Mouse (Mus musculus) cerebellum, postnatal 25 days (tissue): ENCODE results near the gene Tead2.
"Not testable (repeated sequence)": the region's sequence is repeated elsewhere in the genome, so short reads cannot be mapped to it uniquely, and the experiment has no call there.

ENCODE experiments used
- DNase-seq, 2 experiments: peaks; one replicate each; pipeline ENCODE4 v3.0.0; 2021; ENCODE audit warnings: mixed read lengths in 2 of 2

Tead2 gene

DNA sequence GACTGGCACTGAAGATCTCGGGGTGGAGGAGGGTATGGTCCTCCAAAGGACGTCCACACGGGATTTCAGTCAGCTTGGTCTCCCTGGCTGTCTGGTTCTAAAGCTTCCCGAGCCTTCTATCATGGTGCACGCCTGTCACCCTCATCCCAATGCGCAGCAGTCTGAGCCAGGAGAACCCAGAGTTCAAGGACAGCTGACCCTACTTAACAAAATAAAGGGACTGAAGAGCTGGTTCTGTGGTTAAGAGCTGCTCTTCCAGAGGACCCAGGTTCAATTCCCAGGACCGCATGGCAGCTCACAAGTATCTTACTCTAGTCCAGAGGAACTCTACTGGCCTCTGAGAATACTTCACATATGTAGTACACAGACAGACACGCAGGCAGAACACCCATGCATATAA lies 13.5 kb downstream of the Tead2 start:
- no peak for DNase-seq

DNA sequence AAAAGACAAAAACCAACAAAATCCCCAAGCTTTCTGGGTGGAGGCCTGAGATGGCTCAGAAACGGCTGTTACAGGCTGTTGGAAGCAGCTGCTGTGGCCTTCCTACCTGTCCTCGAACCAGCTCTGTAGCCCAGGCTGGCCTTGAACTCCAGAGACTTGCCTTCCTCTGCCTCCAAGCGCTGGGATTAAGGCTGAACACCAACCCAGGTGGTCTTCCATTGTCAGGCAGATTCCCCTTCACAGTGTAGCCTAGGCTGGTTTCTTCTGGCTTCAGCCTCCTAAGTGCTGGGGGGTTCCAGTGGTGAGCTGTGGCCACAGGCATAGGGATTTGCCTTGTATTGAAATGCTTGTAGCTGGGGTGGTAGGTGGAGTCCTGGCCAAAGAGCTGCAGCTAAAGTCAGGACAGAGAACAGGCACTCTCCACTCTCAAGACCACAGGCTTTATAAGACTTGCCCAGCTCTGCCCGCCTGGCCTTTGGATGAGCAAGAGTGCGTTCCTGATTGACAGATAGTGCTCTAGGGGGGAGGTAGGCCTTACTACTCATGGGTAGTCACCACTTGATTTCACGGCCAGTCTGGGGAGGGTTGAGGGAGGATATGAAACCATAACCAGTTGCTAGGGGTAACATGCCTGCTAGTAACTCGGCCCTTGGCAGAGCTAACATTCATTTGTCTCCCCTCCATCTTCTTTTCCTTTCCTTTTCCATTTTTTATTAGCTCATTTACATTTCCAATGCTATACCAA lies 14.1 kb downstream of the Tead2 start:
- DNase-seq = no peak

DNA sequence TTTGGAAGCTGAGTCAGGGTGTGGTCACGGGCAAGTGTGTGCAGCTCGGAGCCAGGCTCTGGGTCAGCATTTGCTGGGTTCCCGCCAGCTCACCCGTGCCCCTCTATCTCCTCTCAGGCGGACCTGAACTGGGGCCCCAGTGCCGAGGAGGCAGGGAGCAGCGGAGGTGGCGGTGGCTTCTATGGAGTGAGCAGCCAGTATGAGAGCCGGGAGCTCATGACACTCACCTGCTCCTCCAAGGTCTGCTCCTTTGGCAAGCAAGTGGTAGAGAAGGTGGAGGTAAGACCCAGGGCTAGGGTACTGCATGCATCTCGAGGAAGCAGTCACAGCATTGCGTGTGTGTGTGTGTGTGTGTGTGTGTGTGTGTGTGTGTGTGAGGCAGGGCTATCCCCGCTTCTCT lies 15.6 kb downstream of the Tead2 start:
- DNase-seq = no peak

DNA sequence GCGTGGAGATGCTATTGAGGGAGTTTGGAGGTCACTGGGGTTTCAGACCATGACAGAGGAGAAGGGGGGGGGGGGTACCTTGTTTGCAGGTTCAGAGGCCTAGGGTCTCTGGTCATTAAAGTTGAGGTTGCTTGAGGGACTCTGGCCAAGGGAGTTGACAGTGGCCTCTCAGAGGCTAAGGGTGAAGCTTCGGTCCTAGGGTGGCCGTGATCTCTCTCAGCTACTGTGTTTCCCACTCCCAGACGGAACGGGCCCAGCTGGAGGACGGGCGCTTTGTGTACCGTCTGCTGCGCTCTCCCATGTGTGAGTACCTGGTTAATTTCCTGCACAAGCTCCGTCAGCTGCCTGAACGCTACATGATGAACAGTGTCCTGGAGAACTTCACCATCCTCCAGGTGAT lies 16.4 kb downstream of the Tead2 start:
- no peak for DNase-seq

DNA sequence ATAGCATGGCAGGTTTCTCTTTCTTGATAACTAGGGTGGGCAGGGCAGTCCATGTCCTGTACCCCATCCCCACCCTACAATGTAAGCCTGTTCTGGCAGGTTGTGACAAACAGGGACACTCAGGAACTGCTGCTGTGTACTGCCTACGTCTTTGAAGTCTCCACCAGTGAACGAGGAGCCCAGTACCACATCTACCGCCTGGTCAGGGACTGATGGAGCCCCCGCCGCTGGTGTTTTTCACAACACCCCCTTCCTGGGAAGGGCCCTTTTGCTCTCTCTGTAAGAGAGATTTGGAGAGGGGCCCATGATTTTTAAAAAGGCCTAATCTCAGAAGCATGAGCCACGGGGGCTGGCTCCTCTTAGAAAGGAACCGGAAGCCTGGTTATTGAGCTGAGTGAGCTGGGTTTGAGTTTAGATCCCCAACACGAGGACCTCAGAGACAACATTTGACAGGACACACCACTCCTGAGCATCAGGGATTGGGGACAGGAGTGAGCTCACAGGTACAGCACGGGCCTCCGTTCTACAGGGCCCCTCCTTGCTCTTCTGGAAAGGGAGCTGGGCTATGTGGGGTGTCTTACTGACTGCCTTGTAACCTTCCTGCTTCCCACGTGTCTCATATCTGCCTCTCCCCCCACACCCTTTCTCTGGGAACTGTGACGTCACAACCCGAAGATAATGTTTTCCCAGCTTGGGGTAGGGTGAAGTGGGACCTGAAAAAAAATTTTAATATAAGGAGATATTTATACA lies 17.3 kb downstream of the Tead2 start:
- DNase-seq = no peak

DNA sequence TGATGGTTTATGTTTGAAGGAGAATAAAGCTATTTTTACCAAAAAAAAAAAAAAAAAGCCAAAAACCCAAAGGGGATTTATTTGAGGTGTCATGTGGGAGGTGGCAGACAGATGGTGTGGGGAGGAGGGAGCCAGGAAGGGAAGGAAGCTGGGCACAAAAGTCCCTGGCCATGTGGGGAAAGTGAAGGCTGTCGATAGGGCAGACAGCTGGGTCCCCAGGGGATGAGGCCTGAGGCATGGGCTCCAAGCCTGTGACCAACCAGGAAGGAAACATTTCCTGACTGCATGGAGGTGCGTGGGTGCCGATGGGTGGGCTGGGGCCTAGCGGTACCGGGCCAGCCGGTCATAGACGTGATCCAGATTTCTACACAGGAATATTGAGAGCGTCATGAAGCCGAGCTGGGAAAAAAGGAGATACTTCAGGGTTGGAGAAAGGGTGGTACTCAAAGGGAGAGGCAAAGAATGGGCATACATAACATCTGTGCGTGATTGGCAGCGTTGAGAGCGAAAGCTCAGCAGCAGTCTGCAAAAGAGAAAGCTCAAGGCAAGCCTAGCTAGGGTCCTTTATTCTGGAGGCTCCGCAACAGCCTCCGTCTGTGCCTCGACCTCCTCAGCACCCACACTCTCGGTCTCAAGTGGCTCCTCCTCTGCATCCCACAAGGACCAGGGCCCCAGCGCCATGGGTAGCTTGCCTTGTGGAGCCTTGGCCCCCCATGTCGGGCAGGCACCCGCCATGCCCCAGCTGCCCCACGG lies 18.2 kb downstream of the Tead2 start:
- DNase-seq = peak; percentile 30 to 32

DNA sequence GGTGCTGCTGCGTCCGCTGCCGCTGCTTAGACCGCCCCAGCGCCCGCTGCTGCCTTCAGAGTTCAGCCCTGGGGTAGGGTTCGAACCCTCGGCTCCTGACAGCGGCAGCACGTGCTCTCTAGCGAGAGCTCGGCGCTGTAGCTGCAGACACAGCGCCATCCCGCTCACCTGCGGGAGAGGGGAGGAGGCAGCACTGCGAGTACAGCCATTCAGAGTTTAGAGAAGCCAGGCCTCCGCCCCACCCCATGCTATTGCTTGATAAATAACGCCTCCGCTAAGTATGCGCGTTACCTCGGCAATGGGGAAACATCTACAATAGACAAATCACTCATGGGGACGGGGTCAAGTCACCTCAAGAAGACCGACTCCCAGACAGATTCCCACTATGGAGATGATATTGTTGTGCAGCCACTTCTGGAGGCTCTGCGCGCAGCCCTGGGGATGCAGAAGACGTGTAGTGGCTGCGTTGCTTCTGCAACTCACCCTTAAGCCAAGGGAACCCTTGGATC lies 18.8 kb downstream of the Tead2 start:
- DNase-seq = no peak

DNA sequence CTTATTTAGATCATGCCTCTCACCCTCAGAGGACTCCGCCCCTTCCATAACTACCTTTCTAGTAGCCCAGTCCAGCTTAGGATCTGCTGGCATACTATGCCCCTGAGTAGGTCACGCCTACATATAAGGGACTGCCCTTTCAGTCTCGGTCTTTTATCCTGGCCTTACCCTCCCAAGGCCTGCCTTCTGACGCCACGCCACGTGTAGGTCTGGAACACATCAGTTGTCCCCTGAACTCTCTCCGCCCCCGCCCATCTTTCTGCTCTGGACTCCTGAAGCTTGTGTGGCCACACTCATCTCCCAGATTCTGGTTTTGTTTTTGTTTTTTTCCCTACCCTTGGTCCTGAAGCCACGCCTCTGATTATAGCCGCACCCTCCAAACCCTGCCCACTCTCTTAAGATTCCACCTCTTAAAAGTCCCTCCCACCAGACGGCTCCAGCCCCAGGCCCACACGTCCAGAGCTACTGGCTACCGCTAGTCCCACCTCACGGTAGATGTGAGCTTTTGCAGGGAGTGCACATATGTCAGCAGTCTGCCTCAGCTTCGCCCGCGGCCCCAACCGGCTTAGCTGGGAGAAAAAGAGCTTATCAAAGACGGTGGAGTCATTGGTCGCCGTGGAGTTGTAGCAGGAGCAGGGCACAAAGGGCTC lies 19.5 kb downstream of the Tead2 start:
- DNase-seq = no peak

DNA sequence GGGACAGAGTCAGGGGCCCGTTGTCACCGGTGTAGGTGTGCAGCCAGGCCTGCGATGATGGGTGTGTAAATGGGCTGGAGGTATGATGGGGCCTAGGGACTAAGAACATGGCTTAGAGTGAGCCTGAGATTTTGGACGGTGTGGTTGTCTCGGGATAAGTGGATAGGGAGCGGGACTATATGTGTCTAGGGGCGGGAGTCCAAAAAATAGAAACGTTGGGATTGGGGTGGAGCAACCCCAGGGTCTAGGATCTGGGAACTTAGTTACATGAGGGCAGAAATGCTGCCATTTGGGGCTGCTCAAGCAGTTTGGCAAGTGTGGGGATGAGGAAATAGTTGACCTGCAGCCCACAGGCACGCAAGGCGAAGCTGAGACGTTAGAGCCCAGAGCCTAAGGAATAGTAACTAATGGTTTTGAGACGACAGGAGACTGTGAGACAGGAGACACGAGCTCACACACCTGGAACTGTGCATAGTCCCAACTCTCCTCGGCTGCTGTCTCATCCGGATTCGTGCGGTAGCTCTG lies 20.2 kb downstream of the Tead2 start:
- DNase-seq = no peak

DNA sequence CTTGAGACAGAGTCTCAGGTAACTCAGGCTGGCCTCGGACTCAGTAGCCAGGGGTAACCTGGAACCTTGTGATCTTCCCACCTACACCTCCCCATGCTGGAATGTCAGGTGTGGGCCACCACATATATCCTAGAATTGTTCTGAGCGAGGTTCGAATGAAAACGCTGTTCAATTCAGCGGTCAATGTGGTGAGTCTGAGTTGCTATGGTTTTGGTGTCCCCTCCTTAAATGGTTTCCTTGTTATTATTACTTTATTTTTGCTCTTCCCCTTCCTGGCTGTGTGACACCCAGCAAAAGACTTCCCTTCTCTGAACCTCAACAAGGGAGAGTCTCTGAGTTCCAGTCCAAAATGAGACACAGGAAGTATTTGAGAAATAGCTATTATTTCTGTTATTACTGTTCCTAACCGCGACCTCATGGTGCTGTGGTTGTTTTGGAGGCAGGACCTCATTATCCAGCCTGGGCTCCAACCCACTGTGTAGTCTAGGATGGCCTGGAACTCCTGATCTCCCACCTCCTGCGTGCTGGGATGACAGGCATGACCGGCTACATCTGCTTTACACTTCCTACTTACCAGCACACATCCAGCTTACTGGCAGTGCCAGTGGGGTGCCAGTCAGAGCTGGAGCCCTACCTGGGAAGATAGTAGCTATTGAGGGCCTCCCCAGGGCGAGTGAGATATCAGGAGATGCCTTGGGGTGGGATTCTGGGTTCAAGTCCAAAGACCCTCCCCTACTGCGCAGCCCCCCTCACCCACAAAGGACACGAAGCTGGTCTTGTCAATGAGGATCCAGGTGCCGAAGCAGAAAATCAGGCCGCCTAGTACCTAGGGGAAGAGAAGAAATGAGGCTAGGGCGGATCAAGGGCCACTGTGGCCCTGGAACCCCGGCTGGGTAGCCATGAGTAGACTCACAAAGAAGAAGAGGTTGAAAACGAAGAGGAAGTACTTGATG lies 22.5 kb downstream of the Tead2 start:
- DNase-seq = no peak

DNA sequence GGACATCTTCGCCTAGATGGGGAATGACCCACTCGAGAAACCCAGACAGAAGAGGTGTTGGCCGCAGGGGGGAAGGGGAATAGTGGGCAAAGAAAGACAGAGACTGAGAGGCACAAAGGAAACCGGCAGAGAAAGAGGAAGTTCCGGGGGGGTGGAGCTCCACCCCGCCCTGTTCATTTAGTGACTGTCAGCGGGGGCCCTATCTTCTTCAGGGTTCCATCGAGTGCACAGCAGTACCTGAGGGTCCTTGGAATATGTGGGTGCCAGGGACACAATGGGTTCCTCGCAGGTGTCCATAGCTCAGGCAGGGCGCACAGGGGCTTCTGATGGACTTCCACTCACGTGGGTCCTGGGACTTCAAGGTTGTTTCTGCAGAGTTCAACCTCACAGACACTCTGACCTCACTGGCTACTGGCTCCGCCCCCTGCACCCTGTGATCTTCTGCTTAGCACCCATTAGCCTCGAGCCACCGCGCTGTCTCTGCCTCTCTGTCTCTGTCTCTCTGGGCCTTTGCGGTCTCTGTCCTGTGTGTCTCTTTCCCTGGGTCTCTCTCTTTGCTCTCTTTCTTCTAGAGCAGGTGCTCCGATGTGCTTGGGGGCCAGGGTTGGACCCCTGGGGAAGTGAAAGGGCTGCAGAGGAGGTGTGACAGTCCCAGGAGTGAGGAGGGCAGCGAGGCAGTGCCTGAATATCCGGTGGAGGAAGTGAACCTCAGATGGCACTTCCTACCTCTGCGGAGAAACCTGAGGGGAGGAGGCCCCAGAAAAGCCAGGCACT lies 23.4 kb downstream of the Tead2 start, which contains the start of gene Cd37:
TSS of gene Cd37 (minus strand) at position 393 of the 774 bp plus-strand sequence.
- DNase-seq = no peak

DNA sequence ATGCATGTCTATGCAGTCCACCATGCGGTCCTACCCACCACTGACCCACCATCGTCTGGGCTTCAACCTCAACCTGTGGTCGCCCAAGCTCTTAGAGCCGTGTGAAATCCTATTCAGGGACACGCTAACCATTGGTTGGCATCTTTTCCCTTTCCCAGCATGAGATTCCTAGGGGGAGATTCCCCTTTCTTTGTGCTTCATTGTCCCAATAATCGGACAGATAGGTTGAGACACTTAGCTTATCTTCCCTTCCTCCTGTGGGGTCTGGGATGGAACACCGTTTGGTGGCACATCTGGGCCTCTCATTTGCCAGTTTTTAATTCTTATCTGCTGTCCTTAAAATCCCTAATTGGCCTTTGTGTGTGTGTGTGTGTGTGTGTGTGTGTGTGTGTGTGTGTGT lies 24.6 kb downstream of the Tead2 start:
- no peak for DNase-seq

DNA sequence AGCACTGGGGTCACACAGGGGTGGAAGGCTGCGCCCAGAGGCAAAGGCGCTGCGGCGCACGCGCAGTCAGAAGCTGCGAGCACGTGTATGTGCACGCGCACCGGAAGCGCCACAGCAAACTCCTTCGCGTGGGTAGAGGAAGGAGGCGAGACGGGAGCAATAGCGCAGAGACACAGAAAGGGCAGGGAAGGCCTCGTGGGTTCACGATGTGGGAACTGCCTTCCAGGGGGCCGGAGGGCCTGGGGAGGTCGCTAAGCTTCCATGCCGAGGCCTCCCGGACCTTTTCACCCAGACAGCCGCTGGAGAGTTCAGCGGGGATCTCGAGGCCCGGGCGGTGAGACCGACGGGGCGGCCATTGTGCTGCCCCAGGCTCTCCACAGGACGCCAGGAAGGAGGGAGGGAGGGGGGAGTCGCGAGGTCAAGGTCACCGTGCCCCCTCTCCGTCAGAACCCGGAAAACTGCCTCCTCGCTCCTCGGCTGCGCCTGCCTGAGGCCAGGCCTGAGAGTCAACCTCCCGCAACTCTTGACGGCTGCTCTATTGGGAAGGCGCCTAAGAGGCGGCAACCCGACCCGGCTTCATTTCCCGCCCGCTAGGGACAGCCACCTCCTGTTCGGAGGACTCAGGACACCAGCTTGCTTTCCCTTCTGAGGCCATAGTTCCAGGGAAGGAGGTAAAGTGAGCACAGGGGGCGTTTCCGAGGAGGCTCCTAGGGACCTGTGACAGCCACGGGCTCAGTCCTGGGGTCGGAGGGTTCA lies 25.3 kb downstream of the Tead2 start, which contains the start of gene Slc6a16:
TSS of gene Slc6a16 (plus strand) at position 453 of the 756 bp plus-strand sequence.
- DNase-seq = peak; percentile 32 to 52

DNA sequence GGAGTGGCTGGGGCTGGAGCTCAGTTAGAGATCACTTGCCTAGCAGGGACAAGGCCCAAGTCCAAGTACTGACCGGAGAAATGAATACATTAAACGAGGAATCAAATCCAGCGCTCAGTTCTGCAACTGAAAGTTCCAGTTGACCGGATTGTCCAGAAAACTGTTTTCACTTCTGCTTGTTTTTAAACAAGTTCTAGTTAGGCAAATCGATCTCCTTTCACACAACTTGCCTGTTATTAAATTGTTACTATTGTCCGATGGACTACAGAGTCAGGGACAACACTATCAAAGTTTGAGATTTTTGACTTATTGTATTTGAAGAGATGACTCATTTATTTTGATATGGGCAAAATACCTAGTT lies 25.8 kb downstream of the Tead2 start:
- no peak for DNase-seq

DNA sequence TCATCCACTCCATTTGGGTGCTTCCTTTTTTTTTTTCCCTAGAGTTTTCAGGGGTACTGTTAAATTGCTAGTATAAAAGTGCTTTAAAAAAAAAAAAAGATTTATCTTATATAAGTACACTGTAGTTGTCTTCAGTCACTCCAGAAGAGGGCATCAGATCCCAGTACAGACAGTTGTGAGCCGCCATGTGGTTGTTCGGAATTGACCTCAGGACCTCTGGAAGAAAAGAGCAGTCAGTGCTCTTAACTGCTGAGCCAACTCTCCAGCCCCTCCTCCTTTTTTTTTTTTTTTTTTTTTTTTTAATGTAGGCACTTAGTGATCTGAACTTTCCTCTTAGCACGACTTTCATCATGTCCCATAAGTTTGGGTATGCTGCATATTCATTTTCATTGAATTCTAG lies 32.1 kb downstream of the Tead2 start:
- no peak for DNase-seq

DNA sequence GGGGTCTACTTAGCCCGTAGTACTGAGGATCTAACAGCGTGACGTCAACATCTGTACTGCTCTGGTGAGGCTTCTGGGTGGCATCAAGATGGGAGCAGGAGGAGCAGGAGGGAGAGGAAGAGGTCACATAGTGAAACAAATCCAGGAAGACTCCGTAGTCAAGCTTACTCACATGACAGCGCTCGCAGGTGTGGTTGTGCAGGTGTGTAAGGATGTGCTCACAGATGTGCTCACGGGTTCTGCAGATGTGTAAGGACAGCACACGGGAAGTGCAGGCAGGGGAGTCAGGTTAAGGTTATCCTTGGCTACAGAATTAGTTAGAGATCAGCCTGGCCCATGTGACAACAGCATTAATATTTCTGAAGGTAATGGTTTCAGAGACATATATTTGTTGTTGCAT lies 38.3 kb downstream of the Tead2 start:
- DNase-seq = no peak

DNA sequence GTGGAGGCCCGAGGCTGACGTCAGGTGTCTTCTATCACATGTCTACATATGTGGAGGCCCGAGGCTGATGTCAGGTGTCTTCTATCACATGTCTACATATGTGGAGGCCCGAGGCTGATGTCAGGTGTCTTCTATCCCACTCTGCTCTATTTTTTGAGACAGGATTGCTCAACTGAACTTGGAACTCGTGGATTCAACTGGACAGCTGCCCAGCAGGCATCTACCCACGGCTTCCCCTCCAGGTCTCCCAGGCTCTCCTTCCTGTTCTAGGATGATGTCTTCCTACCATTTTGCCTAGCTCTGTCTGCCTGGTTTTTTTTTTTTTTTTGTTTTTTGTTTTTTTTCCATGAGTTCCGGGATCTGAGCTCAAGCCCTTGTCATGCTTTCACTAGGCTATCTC lies 40.3 kb downstream of the Tead2 start:
- DNase-seq = not testable (repeated sequence)

DNA sequence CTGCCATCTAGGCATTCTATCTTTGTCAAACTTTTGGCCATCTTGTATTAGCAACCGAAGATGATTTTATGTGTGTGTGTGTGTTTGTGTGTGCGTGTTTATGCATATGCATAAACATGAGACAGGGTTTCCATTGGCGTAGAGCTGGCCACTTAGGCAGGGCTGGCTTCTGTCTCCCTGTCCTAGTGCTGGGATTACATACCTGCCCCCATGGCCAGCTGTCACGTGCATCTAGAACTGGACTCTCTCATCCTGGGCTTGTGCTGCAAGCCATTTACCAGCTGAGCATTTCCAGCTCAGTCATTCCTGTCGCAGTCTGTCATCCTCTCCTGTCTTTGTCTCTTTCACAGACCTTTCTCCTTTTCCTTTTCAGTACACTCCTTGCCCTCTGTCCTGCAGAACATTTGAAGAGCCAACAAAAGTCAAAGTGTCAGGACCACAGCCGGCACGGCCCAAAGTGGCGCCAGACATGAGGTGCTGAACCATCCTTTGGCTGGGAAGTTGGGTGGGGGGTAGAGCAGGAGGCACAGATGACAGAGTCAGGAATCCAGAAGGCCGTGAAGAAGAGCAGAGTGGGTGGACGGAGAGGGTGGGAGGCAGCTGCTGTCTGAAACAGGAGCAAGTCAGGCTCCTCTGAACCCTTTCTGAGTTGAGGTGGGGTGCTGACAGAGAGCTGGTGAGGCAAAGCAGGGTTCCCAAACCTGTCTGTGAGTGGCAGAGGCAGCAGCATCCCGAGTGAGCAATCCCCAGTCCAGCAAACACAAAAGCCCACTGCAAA lies 41.7 kb downstream of the Tead2 start:
- no peak for DNase-seq

DNA sequence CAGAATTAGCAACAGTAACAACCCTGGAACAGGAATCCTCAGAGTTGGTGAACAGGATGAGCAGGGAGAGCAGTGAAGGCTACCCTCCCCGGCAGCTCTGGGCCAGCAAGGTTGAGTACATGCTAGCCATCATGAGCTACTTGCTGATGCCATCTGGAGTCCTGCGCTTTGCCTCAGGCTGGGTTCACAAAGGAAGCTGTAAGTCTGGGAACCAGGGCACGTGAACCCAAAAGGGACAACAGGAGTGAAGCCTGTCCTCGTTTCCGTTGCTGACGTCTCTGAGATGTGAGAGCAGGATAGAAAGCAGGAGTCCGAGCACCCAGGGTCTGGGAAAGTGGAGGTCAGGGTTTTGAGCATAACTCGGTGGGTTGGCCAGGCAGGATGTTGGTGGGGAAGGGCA lies 43.7 kb downstream of the Tead2 start:
- no peak for DNase-seq
